Mouse (Mus musculus) R1 (cell line): ENCODE measurements around the gene Rnf40.

ENCODE experiments used
- DNase-seq: peaks from one replicate; pipeline ENCODE4 v3.0.0-alpha.2; 2018; ENCODE audit warnings: low read depth, low spot score

Rnf40 gene

GRCm38 (mm10) chr7:127649206-127649605 is 60.6 kb downstream of the Rnf40 start:
- DNase-seq, result no peak

GRCm38 (mm10) chr7:127651624-127652023 is 63.1 kb downstream of the Rnf40 start:
- DNase-seq, result no peak

- peak; percentile 62 for DNase-seq
Measured at GRCm38 (mm10) chr7:127652050-127652449, 63.5 kb downstream of the Rnf40 start.

GRCm38 (mm10) chr7:127654318-127654717 is 65.8 kb downstream of the Rnf40 start:
- no peak for DNase-seq
